Mouse (Mus musculus) stomach, embryonic 16.5 days (tissue): Measurements from ENCODE around the gene Bet1l. TPM values are rescaled to one million over a fixed set of nuclear protein-coding genes. Genes with fewer than 3 reads are reported as not detected.

ENCODE experiments used
- polyA plus RNA-seq: library from polyadenylated mRNA; unstranded; fragments of >200 nt; fragmentation: Nextera tagmentation; extraction: Ambion mirVana; gene quantifications from 2 replicates; pipeline ENCODE4 v1.2.1, GENCODE M21; 2015

The Bet1l gene
- polyA plus RNA-seq, 1 experiment from 2014 or later, result 43.5 TPM

Other genes starting within 250 kb of the Bet1l start
- not detected in 2 replicates for gene Olfr61, start 228.6 kb downstream of the Bet1l start, polyA plus RNA-seq
- gene Olfr53, start 211.1 kb downstream of the Bet1l start, polyA plus RNA-seq, result not detected in 2 replicates
- gene Olfr539, start 197.6 kb downstream of the Bet1l start, polyA plus RNA-seq, result not detected in 2 replicates
- gene Olfr45, start 175.6 kb downstream of the Bet1l start, polyA plus RNA-seq, result not detected in 2 replicates
- not detected in 2 replicates for gene Olfr541, start 160.3 kb downstream of the Bet1l start, polyA plus RNA-seq
- not detected in 2 replicates for gene Cyp2e1, start 93.8 kb downstream of the Bet1l start, polyA plus RNA-seq
- gene Syce1, start 69.7 kb downstream of the Bet1l start, polyA plus RNA-seq, result 0.35 TPM in 1 of 2 replicates, not detected in the other
- 1.3 and 1.9 TPM in 2 replicates for gene Zfp941, start 35.4 kb downstream of the Bet1l start, polyA plus RNA-seq
- 26.7 and 34.7 TPM in 2 replicates for gene Urah, start 22.6 kb downstream of the Bet1l start, polyA plus RNA-seq
- not detected in 2 replicates for gene Scgb1c1, start 12.0 kb downstream of the Bet1l start, polyA plus RNA-seq
- gene Odf3, start 9.8 kb downstream of the Bet1l start, polyA plus RNA-seq, result 0.08 TPM in 1 of 2 replicates, not detected in the other
- not detected in 2 replicates for gene Gm45785, start 1.2 kb downstream of the Bet1l start, polyA plus RNA-seq
- 62.5 and 77.8 TPM in 2 replicates for gene Ric8a, start 620 bp downstream of the Bet1l start, polyA plus RNA-seq
- 189 and 193 TPM in 2 replicates for gene Psmd13, start 24.4 kb upstream of the Bet1l start, polyA plus RNA-seq
- 24.0 and 27.4 TPM in 2 replicates for gene Sirt3, start 24.7 kb upstream of the Bet1l start, polyA plus RNA-seq
- gene Cox8b, start 42.9 kb upstream of the Bet1l start, polyA plus RNA-seq, result 1.3 and 19.4 TPM in 2 replicates
- 9.9 and 10.0 TPM in 2 replicates for gene Nlrp6, start 63.3 kb upstream of the Bet1l start, polyA plus RNA-seq
- gene Pgghg, start 83.8 kb upstream of the Bet1l start, polyA plus RNA-seq, result 25.6 and 27.3 TPM in 2 replicates
- 3.8 and 4.4 TPM in 2 replicates for gene Ifitm5, start 92.7 kb upstream of the Bet1l start, polyA plus RNA-seq
- not detected in 2 replicates for gene Gm45717, start 98.4 kb upstream of the Bet1l start, polyA plus RNA-seq
- gene Ifitm2, start 98.4 kb upstream of the Bet1l start, polyA plus RNA-seq, result 1,006 and 1,276 TPM in 2 replicates
- 156 and 185 TPM in 2 replicates for gene Ifitm1, start 109.6 kb upstream of the Bet1l start, polyA plus RNA-seq
- 322 and 395 TPM in 2 replicates for gene Ifitm3, start 153.2 kb upstream of the Bet1l start, polyA plus RNA-seq
- gene Ifitm6, start 160.3 kb upstream of the Bet1l start, polyA plus RNA-seq, result 5.5 and 7.5 TPM in 2 replicates
- not detected in 2 replicates for gene Gm17387, start 171.6 kb upstream of the Bet1l start, polyA plus RNA-seq
- gene B4galnt4, start 203.5 kb upstream of the Bet1l start, polyA plus RNA-seq, result 4.9 and 5.1 TPM in 2 replicates
- 74.2 and 103 TPM in 2 replicates for gene Pkp3, start 220.6 kb upstream of the Bet1l start, polyA plus RNA-seq
- gene Sigirr, start 243.0 kb upstream of the Bet1l start, polyA plus RNA-seq, result 14.1 and 14.7 TPM in 2 replicates